Mouse (Mus musculus) layer of hippocampus, adult 8-10 months (tissue): ENCODE results near the gene Ccl25. TPM values are rescaled to one million over a fixed set of nuclear protein-coding genes. Genes with fewer than 3 reads are reported as not detected.
"Not testable (repeated sequence)": the region's sequence is repeated elsewhere in the genome, so short reads cannot be mapped to it uniquely, and the experiment has no call there.

Source experiments
- DNase-seq, 2 experiments: peaks; one replicate each; pipeline ENCODE4 v3.0.0; 2022; ENCODE audit warnings: low spot score in 2 of 2
- total RNA-seq, 4 experiments: library from RNA; stranded (reverse); gene quantifications; 2 replicates each; pipeline ENCODE4 v1.2.4; 2022

Gene Ccl25
- total RNA-seq, 4 experiments from 2014 or later: 21.2 to 31.6 (median 24.3) TPM

- DNase-seq: no peak
These were observed 10.7 kb downstream of the Ccl25 start for GRCm38 (mm10) chr8:4335678-4336077.

- no peak for DNase-seq
These were observed 15.2 kb downstream of the Ccl25 start for GRCm38 (mm10) chr8:4340207-4340606.

GRCm38 (mm10) chr8:4347661-4348060 is 22.7 kb downstream of the Ccl25 start:
- DNase-seq: no peak

GRCm38 (mm10) chr8:4348275-4348674 is 23.3 kb downstream of the Ccl25 start:
- no peak for DNase-seq

- DNase-seq: no peak
These were observed 24.3 kb downstream of the Ccl25 start for GRCm38 (mm10) chr8:4349335-4349734.

- DNase-seq: no peak
These were observed 25.6 kb downstream of the Ccl25 start for GRCm38 (mm10) chr8:4350618-4351017.

GRCm38 (mm10) chr8:4352562-4352961 is 27.6 kb downstream of the Ccl25 start:
- not testable (repeated sequence) for DNase-seq

- DNase-seq: no peak
These were observed 28.7 kb downstream of the Ccl25 start for GRCm38 (mm10) chr8:4353741-4354140.

- no peak for DNase-seq
These were observed 29.5 kb downstream of the Ccl25 start for GRCm38 (mm10) chr8:4354516-4354915.

GRCm38 (mm10) chr8:4355455-4355854 is 30.4 kb downstream of the Ccl25 start:
- no peak for DNase-seq

- no peak for DNase-seq
These were observed 34.4 kb downstream of the Ccl25 start for GRCm38 (mm10) chr8:4359362-4359761.

- no peak for DNase-seq
These were observed 35.9 kb downstream of the Ccl25 start for GRCm38 (mm10) chr8:4360922-4361321.

GRCm38 (mm10) chr8:4366189-4366588 is 41.2 kb downstream of the Ccl25 start:
- DNase-seq: no peak

GRCm38 (mm10) chr8:4367808-4368207 is 42.8 kb downstream of the Ccl25 start:
- DNase-seq: peak; percentile 43 to 72

GRCm38 (mm10) chr8:4368470-4368869 is 43.5 kb downstream of the Ccl25 start:
- DNase-seq: no peak

GRCm38 (mm10) chr8:4370078-4370477 is 45.1 kb downstream of the Ccl25 start:
- DNase-seq: peak in 1 of 2 experiments; percentile 9

- DNase-seq: no peak
These were observed 47.6 kb downstream of the Ccl25 start for GRCm38 (mm10) chr8:4372657-4373056.

GRCm38 (mm10) chr8:4401442-4401841 is 76.4 kb downstream of the Ccl25 start:
- no peak for DNase-seq

GRCm38 (mm10) chr8:4403960-4404879 is 79.2 kb downstream of the Ccl25 start:
- no peak for DNase-seq

GRCm38 (mm10) chr8:4404880-4405261 is 79.9 kb downstream of the Ccl25 start:
- no peak for DNase-seq

- DNase-seq: not testable (repeated sequence)
These were observed 83.4 kb downstream of the Ccl25 start for GRCm38 (mm10) chr8:4408425-4408824.
